Mouse (Mus musculus) left cerebral cortex, adult 2 months (tissue): ENCODE results near the gene Accs. TPM values are rescaled to one million over a fixed set of nuclear protein-coding genes. Genes with fewer than 3 reads are reported as not detected.

Experiments
- DNase-seq, 2 experiments: peaks; one replicate each; pipeline ENCODE4 v3.0.0; 2021 to 2022; ENCODE audit warnings: low spot score in 2 of 2, mixed read lengths in 1 of 2; ENCODE audit errors: extremely low spot score in 1 of 2
- H3K27ac ChIP-seq: fragments of 200-600 bp; 2 replicates; pipeline ENCODE4 v1.8.1; 2022
- H3K4me3 ChIP-seq: fragments of 200-600 bp; 2 replicates; pipeline ENCODE4 v1.8.1; 2022
- CTCF ChIP-seq: fragments of 200-600 bp; IDR thresholded peaks from 2 replicates; pipeline ENCODE4 v1.8.1; 2022; ENCODE audit warnings: antibody characterized with exemption, mild to moderate bottlenecking, moderate library complexity
- intact Hi-C: fragments of 180-260 bp; cut with DNase I; formaldehyde crosslinking; loops from one replicate; pipeline ENCODE4 v1.15.1; 2025
- total RNA-seq, 2 experiments: library from RNA; stranded (reverse); gene quantifications; 2 replicates each; pipeline ENCODE4 v1.2.3; 2021

Accs gene
- total RNA-seq, 2 experiments from 2014 or later = 2.0 to 3.4 TPM

GRCm38 (mm10) chr2:93850317-93850944 is 688 bp upstream of the Accs start:
- no peak for TF ChIP-seq CTCF
- Histone ChIP-seq H3K4me3 (peak overlapping the region; percentile 55; the same call in 1 of the 2 replicates), H3K27ac (no peak overlapping the region)
- DNase-seq = no peak
- intact Hi-C loops = no loop called here

GRCm38 (mm10) chr2:93841349-93841748 is 8.4 kb downstream of the Accs start:
- DNase-seq = no peak
- no peak for TF ChIP-seq CTCF
- Histone ChIP-seq H3K4me3 (no peak overlapping the region), H3K27ac (no peak overlapping the region)
- intact Hi-C loops = no loop called here

GRCm38 (mm10) chr2:93840109-93840508 is 9.6 kb downstream of the Accs start:
- no peak overlapping the region for H3K27ac ChIP-seq
- intact Hi-C loops = no loop called here
- no peak overlapping the region for H3K4me3 ChIP-seq
- no peak for DNase-seq
- no peak for TF ChIP-seq CTCF

GRCm38 (mm10) chr2:93838931-93839330 is 10.8 kb downstream of the Accs start:
- H3K27ac ChIP-seq = no peak overlapping the region
- no peak for DNase-seq
- H3K4me3 ChIP-seq = no peak overlapping the region
- intact Hi-C loops = no loop called here
- TF ChIP-seq CTCF = no peak

GRCm38 (mm10) chr2:93836232-93836785 is 13.4 kb downstream of the Accs start:
- DNase-seq = no peak
- Histone ChIP-seq H3K4me3 (no peak overlapping the region), H3K27ac (no peak overlapping the region)
- intact Hi-C loops = no loop called here
- no peak for TF ChIP-seq CTCF

- no peak for TF ChIP-seq CTCF
- intact Hi-C loops = no loop called here
Observed at GRCm38 (mm10) chr2:93835596-93835995, 14.1 kb downstream of the Accs start.

GRCm38 (mm10) chr2:93823519-93823918 is 26.2 kb downstream of the Accs start:
- intact Hi-C loops = no loop called here
- Histone ChIP-seq H3K27ac (no peak overlapping the region), H3K4me3 (no peak overlapping the region)
- peak; percentile 97 for TF ChIP-seq CTCF
- DNase-seq = peak; percentile 41 to 53

More at GRCm38 (mm10) chr2:93835596-93835995, 14.1 kb downstream of the Accs start:
- no peak for DNase-seq
- no peak overlapping the region for H3K27ac ChIP-seq
- no peak overlapping the region for H3K4me3 ChIP-seq

- peak within 1 kb of the TSS; percentile 67 for H3K27ac ChIP-seq
- DNase-seq = peak; percentile 89 to 95
- TF ChIP-seq CTCF = peak; percentile 99
- intact Hi-C loops = no loop called here
- peak within 1 kb of the TSS; percentile 69 for H3K4me3 ChIP-seq
Observed at GRCm38 (mm10) chr2:93822045-93822749, 27.5 kb downstream of the Accs start, which contains the start of gene Ext2. TSS of gene Ext2 (minus strand) at chr2:93822568.

- TF ChIP-seq CTCF = no peak
- DNase-seq = no peak
- Histone ChIP-seq H3K4me3 (no peak overlapping the region), H3K27ac (no peak overlapping the region)
- intact Hi-C loops = loop anchor here (10.0 kb wide), 1 partner anchor 343 kb away; no protein-coding TSS in a partner anchor
Observed at GRCm38 (mm10) chr2:93817791-93818190, 32.0 kb downstream of the Accs start.

- no peak for TF ChIP-seq CTCF
- DNase-seq = no peak
- no peak overlapping the region for H3K4me3 ChIP-seq
- intact Hi-C loops = loop anchor here (10.0 kb wide), 1 partner anchor 339 kb away; no protein-coding TSS in a partner anchor
- no peak overlapping the region for H3K27ac ChIP-seq
Observed at GRCm38 (mm10) chr2:93813343-93813742, 36.4 kb downstream of the Accs start.

- no peak overlapping the region for H3K4me3 ChIP-seq
- DNase-seq = peak; percentile 43 to 64
- intact Hi-C loops = loop anchor here (10.0 kb wide), 1 partner anchor 337 kb away; no protein-coding TSS in a partner anchor
- H3K27ac ChIP-seq = no peak overlapping the region
- peak; percentile 95 for TF ChIP-seq CTCF
Observed at GRCm38 (mm10) chr2:93811812-93812211, 37.9 kb downstream of the Accs start.

GRCm38 (mm10) chr2:93809931-93810330 is 39.8 kb downstream of the Accs start:
- DNase-seq = no peak
- peak; percentile 92 for TF ChIP-seq CTCF
- Histone ChIP-seq H3K4me3 (no peak overlapping the region), H3K27ac (no peak overlapping the region)
- intact Hi-C loops = loop anchor here (10.0 kb wide), 1 partner anchor 335 kb away; no protein-coding TSS in a partner anchor
